Mouse (Mus musculus): ENCODE results near the gene Pmp22. TPM values are rescaled to one million over a fixed set of nuclear protein-coding genes. Genes with fewer than 3 reads are reported as not detected.

Pmp22 gene
- polyA plus RNA-seq, 1 experiment from 2014 or later = 185 TPM

DNA sequence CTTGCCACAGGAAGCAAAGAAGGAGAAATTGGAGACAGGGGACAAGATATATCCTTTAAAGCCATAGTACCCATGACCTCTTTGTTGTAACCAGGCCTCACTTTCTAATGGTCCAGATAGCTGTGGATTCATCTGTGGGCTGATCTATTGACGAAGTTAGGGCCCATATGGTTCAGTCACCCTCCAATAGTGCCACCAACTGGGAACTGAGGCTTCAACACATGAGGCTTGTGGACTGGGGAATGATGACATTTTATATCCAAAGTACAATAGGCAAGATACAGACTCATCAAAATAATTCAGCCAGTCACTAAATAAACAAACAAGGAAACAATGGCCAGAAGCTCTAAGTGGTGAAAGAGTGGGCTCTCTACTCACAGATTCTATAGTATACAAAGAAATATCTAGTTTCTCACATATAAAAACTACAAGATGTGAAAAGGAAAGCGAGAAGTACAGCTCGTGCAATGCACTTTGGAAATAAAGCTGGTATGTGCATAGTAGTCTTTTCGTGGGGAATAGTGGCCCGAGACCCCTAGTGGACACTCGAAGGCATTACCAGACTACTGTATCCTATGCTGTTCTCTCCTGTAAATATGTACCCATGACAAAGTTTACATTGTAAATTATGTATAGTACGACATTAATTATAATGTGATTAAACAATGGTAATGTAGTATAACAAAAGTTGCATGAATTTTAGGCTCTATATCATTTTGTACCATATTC, 36.1 kb downstream of the Pmp22 start:
- Histone ChIP-seq H3K4me3 (ENCODE audit: low read depth, low read length) (no peak overlapping the region), H3K27me3 (ENCODE audit: control insufficient read depth, insufficient read depth, low read length) (no peaks in the 10 kb centered on the region), H3K4me1 (ENCODE audit: control insufficient read depth, insufficient read depth, low read length) (0 out of 2 replicates have a peak, but pooled peaks cover 10% of the 10 kb centered on the region), H3K4me2 (replicated peaks; ENCODE audit: low read depth, low read length) (no peak overlapping the region), H3K27ac (ENCODE audit: low read length) (no peak overlapping the region), H3K36me3 (ENCODE audit: control insufficient read depth, insufficient read depth, low read length) (no peaks in the 10 kb centered on the region; the same call in 1 of the 2 replicates), H3K9ac (replicated peaks; ENCODE audit: low read depth, low read length) (no peak overlapping the region), H3K9me3 (ENCODE audit: control insufficient read depth, low read depth, low read length) (no peaks in the 10 kb centered on the region)
- 50% methylated on average over 7 of the region's 7 CpGs for WGBS
- ATAC-seq (ENCODE audit: insufficient number of reproducible peaks, insufficient read depth, low FRiP score, low read depth) = no peak

GRCm38 (mm10) chr11:63167826-63168225, 39.0 kb downstream of the Pmp22 start:
- no peak overlapping the region for H3K9ac ChIP-seq (replicated peaks; ENCODE audit: low read depth, low read length)
- no peak for ATAC-seq (ENCODE audit: insufficient number of reproducible peaks, insufficient read depth, low FRiP score, low read depth)
- 29% methylated on average over 4 of the region's 4 CpGs for whole genome bisulfite sequencing
- no peak overlapping the region for H3K4me2 ChIP-seq (replicated peaks; ENCODE audit: low read depth, low read length)
- no peak overlapping the region; the same call in 1 of the 2 replicates for H3K27ac ChIP-seq (ENCODE audit: low read length)
- H3K4me3 ChIP-seq (ENCODE audit: low read depth, low read length) = no peak overlapping the region
- H3K9me3 ChIP-seq (ENCODE audit: control insufficient read depth, low read depth, low read length) = no peaks in the 10 kb centered on the region
- no peaks in the 10 kb centered on the region for H3K27me3 ChIP-seq (ENCODE audit: control insufficient read depth, insufficient read depth, low read length)
- H3K4me1 ChIP-seq (ENCODE audit: control insufficient read depth, insufficient read depth, low read length) = 0 out of 2 replicates have a peak, but pooled peaks cover 10% of the 10 kb centered on the region
- no peaks in the 10 kb centered on the region for H3K36me3 ChIP-seq (ENCODE audit: control insufficient read depth, insufficient read depth, low read length)

GRCm38 (mm10) chr11:63168551-63169258, 39.9 kb downstream of the Pmp22 start:
- no peak overlapping the region for H3K9ac ChIP-seq (replicated peaks; ENCODE audit: low read depth, low read length)
- WGBS = 18% methylated on average over 9 of the region's 9 CpGs
- no peaks in the 10 kb centered on the region for H3K9me3 ChIP-seq (ENCODE audit: control insufficient read depth, low read depth, low read length)
- H3K4me3 ChIP-seq (ENCODE audit: low read depth, low read length) = no peak overlapping the region
- 0 out of 2 replicates have a peak, but pooled peaks cover 10% of the 10 kb centered on the region for H3K4me1 ChIP-seq (ENCODE audit: control insufficient read depth, insufficient read depth, low read length)
- H3K36me3 ChIP-seq (ENCODE audit: control insufficient read depth, insufficient read depth, low read length) = no peaks in the 10 kb centered on the region
- H3K27me3 ChIP-seq (ENCODE audit: control insufficient read depth, insufficient read depth, low read length) = no peaks in the 10 kb centered on the region
- H3K4me2 ChIP-seq (replicated peaks; ENCODE audit: low read depth, low read length) = peak overlapping the region; percentile 26
- ATAC-seq (ENCODE audit: insufficient number of reproducible peaks, insufficient read depth, low FRiP score, low read depth) = no peak
- H3K27ac ChIP-seq (ENCODE audit: low read length) = peak overlapping the region; percentile 67

GRCm38 (mm10) chr11:63171977-63172376, 43.2 kb downstream of the Pmp22 start:
- H3K4me2 ChIP-seq (replicated peaks; ENCODE audit: low read depth, low read length) = no peak overlapping the region
- H3K4me1 ChIP-seq (ENCODE audit: control insufficient read depth, insufficient read depth, low read length) = 0 out of 2 replicates have a peak, but pooled peaks cover 10% of the 10 kb centered on the region
- 27% methylated on average over 1 of the region's 1 CpGs for WGBS
- no peak overlapping the region for H3K9ac ChIP-seq (replicated peaks; ENCODE audit: low read depth, low read length)
- H3K36me3 ChIP-seq (ENCODE audit: control insufficient read depth, insufficient read depth, low read length) = no peaks in the 10 kb centered on the region
- H3K9me3 ChIP-seq (ENCODE audit: control insufficient read depth, low read depth, low read length) = no peaks in the 10 kb centered on the region
- no peak overlapping the region for H3K4me3 ChIP-seq (ENCODE audit: low read depth, low read length)
- ATAC-seq (ENCODE audit: insufficient number of reproducible peaks, insufficient read depth, low FRiP score, low read depth) = no peak
- no peak overlapping the region for H3K27ac ChIP-seq (ENCODE audit: low read length)
- H3K27me3 ChIP-seq (ENCODE audit: control insufficient read depth, insufficient read depth, low read length) = no peaks in the 10 kb centered on the region

- WGBS = 82% methylated on average over 5 of the region's 5 CpGs
- no peaks in the 10 kb centered on the region for H3K36me3 ChIP-seq (ENCODE audit: control insufficient read depth, insufficient read depth, low read length)
- H3K4me3 ChIP-seq (ENCODE audit: low read depth, low read length) = no peak overlapping the region
- H3K4me2 ChIP-seq (replicated peaks; ENCODE audit: low read depth, low read length) = no peak overlapping the region
- H3K9ac ChIP-seq (replicated peaks; ENCODE audit: low read depth, low read length) = no peak overlapping the region
- no peaks in the 10 kb centered on the region for H3K9me3 ChIP-seq (ENCODE audit: control insufficient read depth, low read depth, low read length)
- 0 out of 2 replicates have a peak, but pooled peaks cover 9% of the 10 kb centered on the region for H3K4me1 ChIP-seq (ENCODE audit: control insufficient read depth, insufficient read depth, low read length)
- no peak for ATAC-seq (ENCODE audit: insufficient number of reproducible peaks, insufficient read depth, low FRiP score, low read depth)
- H3K27ac ChIP-seq (ENCODE audit: low read length) = no peak overlapping the region
- H3K27me3 ChIP-seq (ENCODE audit: control insufficient read depth, insufficient read depth, low read length) = no peaks in the 10 kb centered on the region
Observed at GRCm38 (mm10) chr11:63173604-63174003, 44.8 kb downstream of the Pmp22 start.

- H3K4me1 ChIP-seq (ENCODE audit: control insufficient read depth, insufficient read depth, low read length) = no peaks in the 10 kb centered on the region
Observed at GRCm38 (mm10) chr11:63175302-63175701, 46.5 kb downstream of the Pmp22 start.

DNA sequence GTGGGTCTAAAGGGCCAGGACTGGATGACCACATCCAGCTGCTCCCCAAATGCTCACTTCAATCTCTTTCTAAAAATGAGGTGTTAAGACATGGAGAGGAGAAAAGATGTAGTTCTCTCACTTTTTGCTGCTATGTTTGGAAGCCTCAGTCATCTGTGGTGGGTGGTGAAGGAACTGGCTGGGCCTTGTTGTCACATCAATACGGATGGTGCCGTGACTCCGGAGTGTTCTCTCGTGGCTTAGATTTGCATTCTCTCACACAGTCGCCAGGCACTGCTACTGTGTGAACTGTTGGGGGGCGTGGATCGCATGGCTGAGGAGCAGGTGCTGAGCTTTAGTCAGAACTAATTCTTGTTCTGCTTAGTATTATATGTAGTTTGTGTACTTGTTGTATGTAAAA, 47.6 kb downstream of the Pmp22 start:
- Histone ChIP-seq H3K36me3 (ENCODE audit: control insufficient read depth, insufficient read depth, low read length) (no peaks in the 10 kb centered on the region), H3K4me1 (ENCODE audit: control insufficient read depth, insufficient read depth, low read length) (no peaks in the 10 kb centered on the region), H3K27me3 (ENCODE audit: control insufficient read depth, insufficient read depth, low read length) (no peaks in the 10 kb centered on the region), H3K4me2 (replicated peaks; ENCODE audit: low read depth, low read length) (no peak overlapping the region), H3K4me3 (ENCODE audit: low read depth, low read length) (no peak overlapping the region), H3K9me3 (ENCODE audit: control insufficient read depth, low read depth, low read length) (no peaks in the 10 kb centered on the region), H3K9ac (replicated peaks; ENCODE audit: low read depth, low read length) (no peak overlapping the region), H3K27ac (ENCODE audit: low read length) (no peak overlapping the region)
- ATAC-seq (ENCODE audit: insufficient number of reproducible peaks, insufficient read depth, low FRiP score, low read depth) = no peak
- 73% methylated on average over 7 of the region's 7 CpGs for WGBS

More at GRCm38 (mm10) chr11:63175302-63175701, 46.5 kb downstream of the Pmp22 start:
- Histone ChIP-seq H3K36me3 (ENCODE audit: control insufficient read depth, insufficient read depth, low read length) (no peaks in the 10 kb centered on the region), H3K27ac (ENCODE audit: low read length) (no peak overlapping the region), H3K4me2 (replicated peaks; ENCODE audit: low read depth, low read length) (no peak overlapping the region), H3K27me3 (ENCODE audit: control insufficient read depth, insufficient read depth, low read length) (no peaks in the 10 kb centered on the region), H3K4me3 (ENCODE audit: low read depth, low read length) (no peak overlapping the region), H3K9ac (replicated peaks; ENCODE audit: low read depth, low read length) (no peak overlapping the region), H3K9me3 (ENCODE audit: control insufficient read depth, low read depth, low read length) (no peaks in the 10 kb centered on the region)
- 43% methylated on average over 3 of the region's 3 CpGs for WGBS
- ATAC-seq (ENCODE audit: insufficient number of reproducible peaks, insufficient read depth, low FRiP score, low read depth) = peak; percentile 37; the same call in 1 of the 2 replicates

GRCm38 (mm10) chr11:63180262-63181101, 51.7 kb downstream of the Pmp22 start:
- no peak overlapping the region for H3K4me3 ChIP-seq (ENCODE audit: low read depth, low read length)
- no peaks in the 10 kb centered on the region for H3K36me3 ChIP-seq (ENCODE audit: control insufficient read depth, insufficient read depth, low read length)
- no peak overlapping the region for H3K9ac ChIP-seq (replicated peaks; ENCODE audit: low read depth, low read length)
- H3K27me3 ChIP-seq (ENCODE audit: control insufficient read depth, insufficient read depth, low read length) = no peaks in the 10 kb centered on the region
- WGBS = 66% methylated on average over 7 of the region's 7 CpGs
- no peak overlapping the region for H3K4me2 ChIP-seq (replicated peaks; ENCODE audit: low read depth, low read length)
- peaks cover 4% of the 10 kb centered on the region; the same call in 1 of the 2 replicates for H3K4me1 ChIP-seq (ENCODE audit: control insufficient read depth, insufficient read depth, low read length)
- no peaks in the 10 kb centered on the region for H3K9me3 ChIP-seq (ENCODE audit: control insufficient read depth, low read depth, low read length)
- no peak overlapping the region for H3K27ac ChIP-seq (ENCODE audit: low read length)
- ATAC-seq (ENCODE audit: insufficient number of reproducible peaks, insufficient read depth, low FRiP score, low read depth) = no peak
